Mouse (Mus musculus) neural tube, embryonic 14.5 days (tissue): ENCODE results near the gene Usp47. TPM values are rescaled to one million over a fixed set of nuclear protein-coding genes. Genes with fewer than 3 reads are reported as not detected.

Experiments
- ATAC-seq: fragments of 200-750 bp; cut with Nextera tagmentation; 2 replicates; pipeline ENCODE4 v1.8.0; 2017; ENCODE audit warnings: low read depth, mild to moderate bottlenecking, moderate TSS enrichment, moderate library complexity
- H3K27ac ChIP-seq: fragments of 300-500 bp; sonication (generic); 2 replicates; pipeline ENCODE4 v1.5.1; 2014; ENCODE audit warnings: low read depth, mild to moderate bottlenecking, control low read depth, low read length, moderate library complexity, mixed read lengths
- H3K27me3 ChIP-seq: fragments of 300-500 bp; sonication (generic); 2 replicates; pipeline ENCODE4 v1.6.1; 2014; ENCODE audit warnings: low read length; ENCODE audit not compliant: control insufficient read depth, insufficient read depth
- H3K36me3 ChIP-seq: fragments of 300-500 bp; sonication (generic); 2 replicates; pipeline ENCODE4 v1.6.1; 2014; ENCODE audit warnings: low read length, mixed read lengths; ENCODE audit not compliant: control insufficient read depth, insufficient read depth
- H3K4me1 ChIP-seq: fragments of 300-500 bp; sonication (generic); 2 replicates; pipeline ENCODE4 v1.6.1; 2014; ENCODE audit warnings: low read length; ENCODE audit not compliant: control insufficient read depth, insufficient read depth
- H3K4me2 ChIP-seq: fragments of 300-500 bp; sonication (generic); 2 replicates; pipeline ENCODE4 v1.6.1; 2014; ENCODE audit warnings: mild to moderate bottlenecking, low read depth, low read length, control low read depth
- H3K4me3 ChIP-seq: fragments of 300-500 bp; sonication (generic); 2 replicates; pipeline ENCODE4 v1.5.1; 2014; ENCODE audit warnings: low read depth, low read length, control low read depth, mixed read lengths
- H3K9ac ChIP-seq: fragments of 300-500 bp; sonication (generic); replicated peaks from 2 replicates; pipeline ENCODE4 v1.6.1; 2014; ENCODE audit warnings: low read depth, mild to moderate bottlenecking, control low read depth, low read length, mixed read lengths
- H3K9me3 ChIP-seq: fragments of 300-500 bp; sonication (generic); 2 replicates; pipeline ENCODE4 v1.6.1; 2016; ENCODE audit warnings: low read length; ENCODE audit not compliant: control insufficient read depth
- WGBS: fragments of 180-500 bp; shearing (Covaris S2); extraction: QIAGEN DNeasy Blood & Tissue Kit; methylation state at CpG from one replicate; pipeline ENCODE4 v1.1.7; 2014; 5-methylcytosine and 5-hydroxymethylcytosine counted together
- polyA plus RNA-seq: library from polyadenylated mRNA; unstranded; fragments of >200 nt; fragmentation: Nextera tagmentation; extraction: Ambion mirVana; gene quantifications from 2 replicates; pipeline ENCODE4 v1.2.1, GENCODE M21; 2014

Usp47 gene
- polyA plus RNA-seq, 1 experiment from 2014 or later = 86.2 TPM

DNA sequence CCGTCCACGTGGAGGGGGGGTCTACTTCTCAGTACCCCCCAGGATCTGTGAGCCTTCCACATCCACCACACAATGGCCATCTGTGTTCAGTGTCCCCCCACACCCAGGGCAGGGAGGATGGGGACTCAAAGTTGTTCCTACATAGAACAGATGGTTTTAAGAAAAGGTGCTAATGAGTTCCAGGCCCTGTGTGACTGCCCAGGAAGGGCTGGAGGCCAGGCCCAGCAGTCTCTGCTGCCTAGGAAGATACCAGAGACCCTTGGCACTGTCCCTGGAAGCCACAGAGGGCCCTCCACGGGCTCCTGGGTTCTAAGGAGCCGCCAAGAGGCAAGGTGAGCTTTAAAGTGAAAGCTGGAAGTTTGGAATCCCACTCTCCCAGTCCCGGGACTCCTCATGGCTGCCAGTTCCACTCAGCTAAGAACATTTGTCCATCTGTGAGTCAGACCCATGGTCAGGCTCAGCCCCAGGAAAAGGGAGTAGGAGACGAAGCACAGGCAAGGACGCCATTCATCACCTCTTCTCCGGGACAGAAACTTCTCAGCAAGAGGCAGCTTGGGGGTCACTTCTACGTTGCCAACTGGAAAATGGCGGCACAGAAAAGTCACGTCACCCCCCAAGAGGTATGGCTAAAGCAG, 98.7 kb downstream of the Usp47 start:
- no peak overlapping the region for H3K27ac ChIP-seq
- H3K9me3 ChIP-seq = no peaks in the 10 kb centered on the region
- no peaks in the 10 kb centered on the region for H3K36me3 ChIP-seq
- no peak overlapping the region for H3K4me3 ChIP-seq
- H3K4me1 ChIP-seq = no peaks in the 10 kb centered on the region
- 81% methylated on average over 11 of the region's 11 CpGs for WGBS
- ATAC-seq = no peak
- H3K27me3 ChIP-seq = no peaks in the 10 kb centered on the region
- H3K4me2 ChIP-seq = no peak overlapping the region
- H3K9ac ChIP-seq = no peak overlapping the region

DNA sequence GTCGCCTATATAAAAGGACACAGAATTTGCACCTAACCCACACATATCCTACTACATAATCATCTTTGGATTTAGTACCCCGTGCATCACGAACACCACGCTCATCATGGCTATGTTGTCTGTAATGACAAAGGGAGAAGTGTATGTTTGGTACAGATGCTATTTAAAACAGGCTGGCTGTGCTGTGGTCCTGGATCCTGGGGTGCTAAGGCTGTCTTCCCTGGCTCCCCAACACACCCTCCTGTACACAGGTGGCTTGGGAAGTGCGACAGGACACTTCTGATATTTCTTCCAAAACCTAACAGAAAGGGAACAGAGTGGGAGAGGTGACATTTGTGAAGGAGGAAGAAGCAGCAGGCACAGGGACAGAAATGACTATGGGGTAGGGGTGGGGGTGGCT, 100.3 kb downstream of the Usp47 start:
- H3K4me2 ChIP-seq = no peak overlapping the region
- WGBS = 95% methylated on average over 5 of the region's 5 CpGs
- no peaks in the 10 kb centered on the region for H3K4me1 ChIP-seq
- no peak overlapping the region for H3K27ac ChIP-seq
- no peak overlapping the region for H3K4me3 ChIP-seq
- no peaks in the 10 kb centered on the region for H3K36me3 ChIP-seq
- no peaks in the 10 kb centered on the region for H3K9me3 ChIP-seq
- H3K9ac ChIP-seq = no peak overlapping the region
- H3K27me3 ChIP-seq = no peaks in the 10 kb centered on the region
- no peak for ATAC-seq

GRCm38 (mm10) chr7:112125625-112126260, 102.4 kb downstream of the Usp47 start:
- no peak overlapping the region for H3K4me2 ChIP-seq
- no peaks in the 10 kb centered on the region for H3K4me1 ChIP-seq
- H3K9ac ChIP-seq = no peak overlapping the region
- no peak overlapping the region for H3K4me3 ChIP-seq
- ATAC-seq = no peak
- no peaks in the 10 kb centered on the region for H3K36me3 ChIP-seq
- no peak overlapping the region for H3K27ac ChIP-seq
- H3K9me3 ChIP-seq = no peaks in the 10 kb centered on the region
- 83% methylated on average over 7 of the region's 7 CpGs for WGBS
- no peaks in the 10 kb centered on the region for H3K27me3 ChIP-seq

GRCm38 (mm10) chr7:112127085-112127637, 103.9 kb downstream of the Usp47 start:
- no peak overlapping the region for H3K9ac ChIP-seq
- no peak overlapping the region for H3K27ac ChIP-seq
- no peaks in the 10 kb centered on the region for H3K27me3 ChIP-seq
- no peak overlapping the region for H3K4me3 ChIP-seq
- no peaks in the 10 kb centered on the region for H3K36me3 ChIP-seq
- no peak for ATAC-seq
- no peaks in the 10 kb centered on the region for H3K9me3 ChIP-seq
- H3K4me2 ChIP-seq = no peak overlapping the region
- H3K4me1 ChIP-seq = no peaks in the 10 kb centered on the region
- WGBS = 76% methylated on average over 5 of the region's 5 CpGs

DNA sequence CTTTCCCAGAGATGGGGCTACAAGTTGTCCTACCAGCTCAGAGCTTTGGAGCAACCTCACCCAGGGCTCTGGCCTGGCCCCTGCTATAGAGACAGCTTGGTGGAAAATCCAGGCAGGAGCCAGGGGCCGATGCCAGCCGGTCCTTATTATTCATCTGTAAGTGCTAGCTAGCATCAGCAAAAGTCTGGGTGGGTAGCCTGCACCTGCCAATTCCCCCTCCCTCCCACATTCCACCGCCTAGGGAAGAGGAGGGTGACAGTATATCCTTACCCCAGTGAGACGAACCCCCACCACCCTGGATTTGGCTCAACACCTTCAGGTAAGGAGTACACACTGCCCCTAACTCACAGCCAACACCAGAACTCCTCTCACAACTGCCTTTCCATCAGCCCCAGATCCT, 104.7 kb downstream of the Usp47 start:
- no peak for ATAC-seq
- H3K36me3 ChIP-seq = no peaks in the 10 kb centered on the region
- WGBS = 87% methylated on average over 4 of the region's 4 CpGs

DNA sequence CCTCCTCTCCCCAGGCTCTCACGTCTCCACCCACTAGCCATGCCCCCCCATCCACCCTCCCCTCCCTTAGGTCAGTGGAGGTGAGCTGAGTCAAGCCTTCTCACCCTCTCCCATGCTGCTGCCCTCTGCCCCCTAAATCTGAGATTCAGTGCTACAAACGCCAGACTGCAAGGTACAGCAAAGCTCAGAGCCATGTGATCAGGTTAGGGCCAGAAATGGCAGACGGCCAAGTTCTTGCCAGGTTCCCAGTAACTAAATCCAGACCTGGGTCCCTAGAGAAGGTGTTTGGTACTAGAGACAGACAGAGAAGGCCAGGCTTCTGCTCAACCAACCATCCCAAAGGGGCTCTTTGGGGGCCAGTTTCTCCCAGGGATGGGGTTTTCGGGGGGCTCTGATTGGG, 105.5 kb downstream of the Usp47 start:
- H3K9ac ChIP-seq = no peak overlapping the region
- H3K36me3 ChIP-seq = no peaks in the 10 kb centered on the region
- no peak overlapping the region for H3K27ac ChIP-seq
- H3K4me1 ChIP-seq = no peaks in the 10 kb centered on the region
- H3K4me3 ChIP-seq = no peak overlapping the region
- no peaks in the 10 kb centered on the region for H3K9me3 ChIP-seq
- ATAC-seq = no peak
- WGBS = 78% methylated on average over 4 of the region's 4 CpGs
- H3K4me2 ChIP-seq = no peak overlapping the region
- H3K27me3 ChIP-seq = no peaks in the 10 kb centered on the region

More for the DNA sequence above, 104.7 kb downstream of the Usp47 start:
- no peaks in the 10 kb centered on the region for H3K4me1 ChIP-seq
- H3K4me3 ChIP-seq = no peak overlapping the region
- no peak overlapping the region for H3K4me2 ChIP-seq
- no peaks in the 10 kb centered on the region for H3K27me3 ChIP-seq
- no peaks in the 10 kb centered on the region for H3K9me3 ChIP-seq
- H3K9ac ChIP-seq = no peak overlapping the region
- no peak overlapping the region for H3K27ac ChIP-seq

- ATAC-seq = no peak
- Histone ChIP-seq H3K9me3 (no peaks in the 10 kb centered on the region), H3K36me3 (no peaks in the 10 kb centered on the region), H3K4me2 (no peak overlapping the region), H3K27ac (no peak overlapping the region), H3K4me1 (no peaks in the 10 kb centered on the region), H3K4me3 (no peak overlapping the region), H3K27me3 (no peaks in the 10 kb centered on the region), H3K9ac (no peak overlapping the region)
- 86% methylated on average over 6 of the region's 6 CpGs for WGBS
Observed at GRCm38 (mm10) chr7:112129851-112130250, 106.5 kb downstream of the Usp47 start.

GRCm38 (mm10) chr7:112130660-112131059, 107.4 kb downstream of the Usp47 start:
- WGBS = 97% methylated on average over 3 of the region's 3 CpGs
- H3K4me2 ChIP-seq = no peak overlapping the region

GRCm38 (mm10) chr7:112132005-112132404, 108.7 kb downstream of the Usp47 start:
- no peak overlapping the region for H3K27ac ChIP-seq
- WGBS = 52% methylated on average over 6 of the region's 6 CpGs
- H3K4me1 ChIP-seq = no peaks in the 10 kb centered on the region
- no peak for ATAC-seq
- H3K9me3 ChIP-seq = no peaks in the 10 kb centered on the region
- H3K36me3 ChIP-seq = no peaks in the 10 kb centered on the region
- H3K4me2 ChIP-seq = no peak overlapping the region
- no peak overlapping the region for H3K9ac ChIP-seq
- H3K27me3 ChIP-seq = no peaks in the 10 kb centered on the region
- no peak overlapping the region for H3K4me3 ChIP-seq

More at GRCm38 (mm10) chr7:112130660-112131059, 107.4 kb downstream of the Usp47 start:
- Histone ChIP-seq H3K36me3 (no peaks in the 10 kb centered on the region), H3K27ac (no peak overlapping the region), H3K4me1 (no peaks in the 10 kb centered on the region), H3K27me3 (no peaks in the 10 kb centered on the region), H3K9ac (no peak overlapping the region), H3K9me3 (no peaks in the 10 kb centered on the region), H3K4me3 (no peak overlapping the region)
- no peak for ATAC-seq
